Mouse (Mus musculus) cerebellum, adult 2 months (tissue): ENCODE data around the gene B3gat3.

Source experiments
- CTCF ChIP-seq: fragments of 200-500 bp; IDR thresholded peaks from 2 replicates; pipeline ENCODE4 v1.5.1; 2011; ENCODE audit warnings: low read depth, mild to moderate bottlenecking, control low read depth, low read length, moderate library complexity, borderline replicate concordance; ENCODE audit not compliant: insufficient read depth
- POLR2A ChIP-seq: fragments of 200-500 bp; IDR thresholded peaks from 2 replicates; pipeline ENCODE4 v1.6.1; 2011; ENCODE audit warnings: low read length, control low read depth, borderline replicate concordance; ENCODE audit not compliant: insufficient read depth

DNA sequence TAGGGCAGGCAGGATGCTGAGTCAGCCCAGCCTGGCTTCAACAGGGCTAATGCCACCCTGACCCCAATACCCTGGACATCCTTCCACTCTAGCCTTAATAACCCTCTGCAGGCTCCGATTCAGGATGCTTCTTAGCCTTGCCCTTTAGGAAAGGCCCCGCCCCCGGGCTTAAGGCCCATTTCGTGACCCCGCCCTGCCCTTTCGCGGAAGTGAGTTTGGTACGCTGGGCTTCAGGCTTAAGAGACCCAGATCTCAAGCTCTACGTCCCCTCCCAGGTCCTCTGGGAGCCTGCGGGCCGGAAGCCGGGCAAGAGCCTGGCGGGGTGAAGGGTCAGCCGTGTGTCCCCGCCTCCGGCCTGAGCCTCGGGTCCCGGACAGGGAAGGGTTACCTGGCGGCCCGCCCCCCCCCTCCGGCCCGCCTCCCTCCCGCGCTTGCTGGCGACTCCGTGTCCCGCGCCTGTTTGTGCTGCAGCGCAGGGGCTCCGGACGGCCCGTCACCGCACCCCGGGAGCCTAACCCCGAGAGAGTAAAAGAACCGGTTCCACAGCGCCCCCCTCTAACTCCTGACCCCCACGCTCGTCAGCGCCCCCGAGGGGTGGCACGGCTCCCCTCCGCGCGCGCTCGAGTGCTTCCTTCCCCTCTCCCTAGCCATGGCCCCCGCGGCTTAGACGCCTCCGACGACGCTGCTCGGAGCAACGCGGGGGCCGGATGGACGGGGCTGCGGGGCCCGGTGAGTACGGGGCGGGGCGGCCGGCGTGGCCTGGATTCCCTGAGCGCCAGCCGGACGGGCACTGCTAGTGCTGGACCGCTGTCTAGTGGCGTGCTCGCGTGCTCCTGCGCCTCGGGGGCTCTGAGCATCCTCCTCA lies 9.3 kb downstream of the B3gat3 start, which contains the start of the genes Rom1 and Eml3:
- no peak for TF ChIP-seq CTCF
- TF ChIP-seq POLR2A: no peak
